Comparison of ENCODE assay signal across 8 mouse cellular contexts in genomic region chr7:111156472-111157231, GRCm38 (mm10).
DNase-seq lines count a peak whose midpoint lies in the region; ATAC-seq and TF ChIP-seq lines count a peak whose summit lies in the region.

No protein-coding gene starts in this region.

- no peaks in the 10 kb centered on the region for H3K27me3 ChIP-seq in intestine, postnatal 0 days (replicated peaks; ENCODE audit: control insufficient read depth, insufficient read depth, low read length)

- ATAC-seq in intestine, postnatal 0 days = peak; percentile 39; the same call in 1 of the 2 replicates
- no peak for ATAC-seq in CD4-positive, CD25-positive, alpha-beta regulatory T cell, adult 4 months

- WGBS in intestine, postnatal 0 days = 33% methylated on average over 8 of the region's 8 CpGs

- no peaks in the 10 kb centered on the region for H3K36me3 ChIP-seq in intestine, postnatal 0 days (ENCODE audit: control insufficient read depth, insufficient read depth)

- 0 out of 2 replicates have a peak, but pooled peaks cover 8% of the 10 kb centered on the region for H3K4me1 ChIP-seq in intestine, postnatal 0 days (replicated peaks; ENCODE audit: control insufficient read depth, insufficient read depth, low read length)

- peak overlapping the region; percentile 35; the same call in 1 of the 2 replicates for H3K4me2 ChIP-seq in intestine, postnatal 0 days (replicated peaks; ENCODE audit: low read depth)

- no peak overlapping the region for H3K9ac ChIP-seq in intestine, postnatal 0 days (ENCODE audit: low read depth, low read length)

- H3K9me3 ChIP-seq in intestine, postnatal 0 days (ENCODE audit: control insufficient read depth) = no peaks in the 10 kb centered on the region

- no peak overlapping the region for H3K4me3 ChIP-seq in intestine, postnatal 0 days (ENCODE audit: low read depth, low read length)

- DNase-seq in right cerebral cortex, adult 18-20 months = peak; percentile 31
- no peak for DNase-seq in right cerebral cortex, postnatal 4 days
- peak; percentile 20 for DNase-seq in cerebellum, adult 8-10 months
- peak; percentile 45 for DNase-seq in gastrocnemius, postnatal 10 days
- DNase-seq in lung, postnatal 36 days = peak; percentile 44
- DNase-seq in c-Kit-positive CD71-positive TER-119-positive erythroid progenitor cells, embryonic 14.5 days (ENCODE audit: low spot score) = no peak

- H3K27ac ChIP-seq in intestine, postnatal 0 days (ENCODE audit: low read depth, low read length) = peak overlapping the region; percentile 36; the same call in 1 of the 2 replicates

- no peak for TF ChIP-seq CTCF in intestine, postnatal 0 days (IDR thresholded peaks at IDR 0.05; ENCODE audit: low read depth)

Comparison
In these comparisons a context has a peak if more than half of its experiments do, and no peak if none do; other contexts are left out.
1. DNase-seq: peak in right cerebral cortex, adult 18-20 months (single experiment), cerebellum, adult 8-10 months (single experiment), gastrocnemius, postnatal 10 days (single experiment) and lung, postnatal 36 days (single experiment); none in right cerebral cortex, postnatal 4 days (single experiment) and c-Kit-positive CD71-positive TER-119-positive erythroid progenitor cells, embryonic 14.5 days (single experiment).